ENCODE assay signal across 25 mouse cellular contexts in the genomic region with DNA sequence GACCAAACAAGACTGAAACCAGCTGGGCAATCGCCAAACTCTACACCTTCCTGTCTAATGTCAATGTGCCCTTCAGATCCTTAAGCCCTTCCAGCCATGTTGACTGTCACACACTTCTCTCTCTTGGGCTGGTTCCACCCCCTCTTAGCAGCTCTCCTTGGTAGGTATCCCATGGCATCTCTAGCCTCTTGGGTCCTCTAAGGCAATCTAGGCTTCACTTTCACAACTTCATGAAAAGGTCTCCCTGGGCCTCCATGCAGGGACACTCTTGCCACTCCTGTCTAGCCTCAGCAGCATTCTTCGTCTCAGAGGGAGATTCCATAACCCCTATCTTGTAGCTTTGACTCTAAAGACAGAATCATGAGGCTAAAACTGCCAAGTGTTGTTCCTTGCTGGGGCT. TPM values are rescaled to one million over a fixed set of nuclear protein-coding genes. Genes with fewer than 3 reads are reported as not detected.
DNase-seq lines count a peak whose midpoint lies in the region; ATAC-seq lines count a peak whose summit lies in the region.
"Had no signal": no experiment of that assay in that cellular context is flagged by ENCODE, and none has a peak within 500 bp of the region (broad histone marks: within the 10 kb centered on the region; RNA-seq: fewer than 3 reads in every experiment).

No protein-coding gene starts in this region.

- peak overlapping the region; percentile 29 for H3K4me3 ChIP-seq in megakaryocyte, embryonic 14.5 days (replicated peaks)
- H3K4me3 ChIP-seq in liver, embryonic 15.5 days (replicated peaks): no peak overlapping the region
- H3K4me3 ChIP-seq: embryonic facial prominence, embryonic 15.5 days; forebrain, embryonic 12.5 days; left cerebral cortex, adult 2 months; limb, embryonic 10.5 days; midbrain, embryonic 12.5 days; myocyte; stomach, embryonic 15.5 days had no signal

- peaks cover 64% of the 10 kb centered on the region for H3K4me1 ChIP-seq in megakaryocyte, embryonic 14.5 days
- peaks cover 47% of the 10 kb centered on the region for H3K4me1 ChIP-seq in liver, embryonic 15.5 days (replicated peaks)
- H3K4me1 ChIP-seq: limb, embryonic 10.5 days; stomach, embryonic 15.5 days had no signal

- H3K36me3 ChIP-seq in megakaryocyte, embryonic 14.5 days (replicated peaks; ENCODE audit: low read length): peaks cover 7% of the 10 kb centered on the region
- no peaks in the 10 kb centered on the region for H3K36me3 ChIP-seq in liver, embryonic 15.5 days (replicated peaks)
- H3K36me3 ChIP-seq: embryonic facial prominence, embryonic 15.5 days; forebrain, embryonic 12.5 days; limb, embryonic 10.5 days; midbrain, embryonic 12.5 days; stomach, embryonic 15.5 days had no signal

- peak overlapping the region; percentile 85 for H3K27ac ChIP-seq in liver, embryonic 15.5 days (replicated peaks)
- H3K27ac ChIP-seq: embryonic facial prominence, embryonic 15.5 days; forebrain, embryonic 12.5 days; left cerebral cortex, adult 2 months; limb, embryonic 10.5 days; midbrain, embryonic 12.5 days; stomach, embryonic 15.5 days had no signal

- 43% methylated on average over 2 of the region's 2 CpGs for WGBS in liver, embryonic 15.5 days (ENCODE audit: insufficient replicate concordance)

- 0 out of 2 replicates have a peak overlapping the region, but pooled peaks have one; percentile 10 for H3K9ac ChIP-seq in liver, embryonic 15.5 days
- H3K9ac ChIP-seq: embryonic facial prominence, embryonic 15.5 days; forebrain, embryonic 12.5 days; midbrain, embryonic 12.5 days; stomach, embryonic 15.5 days had no signal

- H3K27me3 ChIP-seq in megakaryocyte, embryonic 14.5 days (replicated peaks): no peaks in the 10 kb centered on the region
- H3K27me3 ChIP-seq in liver, embryonic 15.5 days: no peaks in the 10 kb centered on the region
- H3K27me3 ChIP-seq: embryonic facial prominence, embryonic 15.5 days; midbrain, embryonic 12.5 days; Patski; stomach, embryonic 15.5 days had no signal

- DNase-seq in layer of hippocampus, adult 9-11 months: no peak
- no peak for DNase-seq in left cerebral cortex, adult 9 months (ENCODE audit: low spot score in 2 of 2)
- DNase-seq in thymus, adult 18-20 months: no peak
- DNase-seq: adrenal gland, postnatal 25 days; B cell, adult 2 months; cerebellum, adult 11-12 months; cerebellum, postnatal 14 days; heart, postnatal 10 days; kidney, adult 9 months; kidney, postnatal 25 days; lung, adult 18-20 months; lung, postnatal 36 days; spleen, adult 18-20 months had no signal

- H3K9me3 ChIP-seq in megakaryocyte, embryonic 14.5 days: peaks cover 18% of the 10 kb centered on the region
- H3K9me3 ChIP-seq in liver, embryonic 15.5 days (replicated peaks): peaks cover 4% of the 10 kb centered on the region; the same call in 1 of the 2 replicates
- H3K9me3 ChIP-seq: embryonic facial prominence, embryonic 15.5 days; forebrain, embryonic 12.5 days; limb, embryonic 10.5 days; midbrain, embryonic 12.5 days; stomach, embryonic 15.5 days had no signal

- H3K4me2 ChIP-seq in liver, embryonic 15.5 days: peak overlapping the region; percentile 48
- H3K4me2 ChIP-seq: embryonic facial prominence, embryonic 15.5 days; forebrain, embryonic 12.5 days; midbrain, embryonic 12.5 days; stomach, embryonic 15.5 days had no signal

- no peak for ATAC-seq in megakaryocyte, adult 5-6 weeks (ENCODE audit: poor library complexity, severe bottlenecking)
- peak; percentile 40 for ATAC-seq in erythroblast, adult 5-6 weeks (replicated peaks; ENCODE audit: low FRiP score, poor library complexity, severe bottlenecking)
- peak; percentile 53 for ATAC-seq in liver, embryonic 15.5 days (ENCODE audit: insufficient read depth)
- ATAC-seq: Patski had no signal

RNA-seq across cellular contexts. Expression of a gene that starts 13.6 kb away (rescaled TPM):
- 5.1 and 24.7 TPM in 2 replicates for polyA plus RNA-seq in megakaryocyte, embryonic 14.5 days (2012; ENCODE audit: insufficient read depth, low replicate concordance)
- total RNA-seq in megakaryocyte, adult 5-6 weeks (2015): 4.1 and 7.0 TPM in 2 replicates
- total RNA-seq in megakaryocyte, adult 5-6 weeks (2017): 9.1 and 14.3 TPM in 2 replicates
- total RNA-seq in erythroblast, adult 5-6 weeks (2015; ENCODE audit: low replicate concordance): 111 and 123 TPM in 2 replicates
- total RNA-seq in erythroblast, adult 5-6 weeks (2017; ENCODE audit: low replicate concordance): 325 and 443 TPM in 2 replicates
- 17.4 and 20.4 TPM in 2 replicates for polyA plus RNA-seq in liver, embryonic 15.5 days (2015; fragmentation: Nextera tagmentation; extraction: Ambion mirVana)

Comparison
In these comparisons a context has a peak if more than half of its experiments do, and no peak if none do; other contexts are left out.
1. RNA of a gene that starts 13.6 kb away (total RNA-seq): 111 to 443 TPM in erythroblast, adult 5-6 weeks; 4.1 to 14.3 TPM in megakaryocyte, adult 5-6 weeks; every median in the first group is over 4 times any median in the second.